Mouse (Mus musculus): ENCODE measurements around the gene Ttc41.

Gene Ttc41

GRCm38 (mm10) chr10:86784126-86784675 is 78.6 kb downstream of the Ttc41 start:
- DNase-seq: no peak

- DNase-seq: no peak
Observed at GRCm38 (mm10) chr10:86785396-86785795, 79.8 kb downstream of the Ttc41 start.

- no peak for DNase-seq
Observed at GRCm38 (mm10) chr10:86786083-86786482, 80.5 kb downstream of the Ttc41 start.

- no peak for DNase-seq
Observed at GRCm38 (mm10) chr10:86788193-86788592, 82.6 kb downstream of the Ttc41 start.

- DNase-seq: no peak
Observed at GRCm38 (mm10) chr10:86789146-86789672, 83.6 kb downstream of the Ttc41 start.

- DNase-seq: no peak
Observed at GRCm38 (mm10) chr10:86791507-86792184, 86.0 kb downstream of the Ttc41 start.

- peak; percentile 62 for DNase-seq
Observed at GRCm38 (mm10) chr10:86793509-86793951, 87.9 kb downstream of the Ttc41 start.

GRCm38 (mm10) chr10:86794196-86794595 is 88.6 kb downstream of the Ttc41 start:
- DNase-seq: no peak

- no peak for DNase-seq
Observed at GRCm38 (mm10) chr10:86794794-86795535, 89.4 kb downstream of the Ttc41 start.

- no peak for DNase-seq
Observed at GRCm38 (mm10) chr10:86796073-86796741, 90.6 kb downstream of the Ttc41 start.

GRCm38 (mm10) chr10:86807362-86807761 is 101.8 kb downstream of the Ttc41 start:
- no peak for DNase-seq

- DNase-seq: no peak
Observed at GRCm38 (mm10) chr10:86808013-86808758, 102.6 kb downstream of the Ttc41 start.

- DNase-seq: no peak
Observed at GRCm38 (mm10) chr10:86810000-86810399, 104.4 kb downstream of the Ttc41 start.

GRCm38 (mm10) chr10:86810612-86811011 is 105.0 kb downstream of the Ttc41 start:
- DNase-seq: no peak

GRCm38 (mm10) chr10:86814292-86815131 is 108.9 kb downstream of the Ttc41 start:
- no peak for DNase-seq

GRCm38 (mm10) chr10:86815133-86815532 is 109.5 kb downstream of the Ttc41 start:
- no peak for DNase-seq

- peak; percentile 42 for DNase-seq
Observed at GRCm38 (mm10) chr10:86819649-86820165, 114.1 kb downstream of the Ttc41 start.

GRCm38 (mm10) chr10:86821014-86821413 is 115.4 kb downstream of the Ttc41 start:
- DNase-seq: no peak

- DNase-seq: no peak
Observed at GRCm38 (mm10) chr10:86824093-86824492, 118.5 kb downstream of the Ttc41 start.

- DNase-seq: no peak
Observed at GRCm38 (mm10) chr10:86824871-86825270, 119.3 kb downstream of the Ttc41 start.

- peak; percentile 89 for DNase-seq
Observed at GRCm38 (mm10) chr10:86825871-86826522, 120.4 kb downstream of the Ttc41 start.

Measured in lung, postnatal 36 days (tissue).